Mouse (Mus musculus) limb, embryonic 14.5 days (tissue): ENCODE data around the gene Map7d1. TPM values are rescaled to one million over a fixed set of nuclear protein-coding genes. Genes with fewer than 3 reads are reported as not detected.
A peak's percentile ranks its signal among the peaks of the same experiment; 100 is the strongest.

Experiments used
- ATAC-seq: fragments of 200-750 bp; cut with Nextera tagmentation; 2 replicates; pipeline ENCODE4 v1.8.0; 2017; ENCODE audit warnings: low read depth, moderate number of reproducible peaks, moderate TSS enrichment; ENCODE audit not compliant: low FRiP score
- DNase-seq: peaks from one replicate; pipeline ENCODE4 v3.0.0-alpha.2; 2015; ENCODE audit warnings: low spot score
- H3K27ac ChIP-seq: fragments of 300-500 bp; sonication (generic); replicated peaks from 2 replicates; pipeline ENCODE4 v1.5.1; 2014; ENCODE audit warnings: low read depth, mild to moderate bottlenecking, low read length, moderate library complexity, mixed read lengths
- H3K27me3 ChIP-seq: fragments of 300-500 bp; sonication (generic); 2 replicates; pipeline ENCODE4 v1.6.1; 2014; ENCODE audit warnings: low read length, mixed read lengths; ENCODE audit not compliant: control insufficient read depth, insufficient read depth
- H3K36me3 ChIP-seq: fragments of 300-500 bp; sonication (generic); 2 replicates; pipeline ENCODE4 v1.6.1; 2014; ENCODE audit warnings: mild to moderate bottlenecking, low read length, moderate library complexity, mixed read lengths; ENCODE audit not compliant: control insufficient read depth, insufficient read depth
- H3K4me1 ChIP-seq: fragments of 300-500 bp; sonication (generic); 2 replicates; pipeline ENCODE4 v1.6.1; 2014; ENCODE audit warnings: antibody characterized with exemption, low read length, mixed read lengths; ENCODE audit not compliant: control insufficient read depth, insufficient read depth
- H3K4me2 ChIP-seq: fragments of 300-500 bp; sonication (generic); replicated peaks from 2 replicates; pipeline ENCODE4 v1.6.1; 2014; ENCODE audit warnings: low read depth, mild to moderate bottlenecking, low read length, moderate library complexity; ENCODE audit not compliant: severe bottlenecking
- H3K4me3 ChIP-seq: fragments of 300-500 bp; sonication (generic); replicated peaks from 2 replicates; pipeline ENCODE4 v1.5.1; 2014; ENCODE audit warnings: low read length
- H3K9ac ChIP-seq: fragments of 300-500 bp; sonication (generic); 2 replicates; pipeline ENCODE4 v1.6.1; 2014; ENCODE audit warnings: mild to moderate bottlenecking, low read depth, low read length, moderate library complexity; ENCODE audit not compliant: severe bottlenecking
- H3K9me3 ChIP-seq: fragments of 300-500 bp; sonication (generic); 2 replicates; pipeline ENCODE4 v1.6.1; 2016; ENCODE audit warnings: low read length; ENCODE audit not compliant: control insufficient read depth
- POLR2A ChIP-seq: fragments of 200-500 bp; IDR thresholded peaks from 2 replicates; pipeline ENCODE4 v1.8.0; 2012; ENCODE audit warnings: inconsistent platforms, mild to moderate bottlenecking, moderate library complexity, borderline replicate concordance; ENCODE audit not compliant: insufficient read depth, insufficient read length; ENCODE audit errors: extremely low read depth
- WGBS: fragments of 180-500 bp; shearing (Covaris S2); extraction: QIAGEN DNeasy Blood & Tissue Kit; methylation state at CpG from one replicate; pipeline ENCODE4 v1.1.7; 2014; 5-methylcytosine and 5-hydroxymethylcytosine counted together
- polyA plus RNA-seq, 2 experiments: library from polyadenylated mRNA; depleted of rRNA in 1 of 2; stranded (reverse) in 1 of 2; unstranded in 1 of 2; fragments of >200 nt; fragmentation: Nextera tagmentation in 1 of 2; extraction: Ambion mirVana in 1 of 2; gene quantifications; 2 replicates each; pipeline versions ENCODE4 v1.2.1 to v1.2.3; 2012 to 2014

Map7d1 gene
- polyA plus RNA-seq, 2 experiments, result 58.3 to 113 TPM

GRCm38 (mm10) chr4:126251655-126252254, 4.4 kb downstream of the Map7d1 start:
- no peaks in the 10 kb centered on the region for H3K27me3 ChIP-seq
- H3K27ac ChIP-seq, result 0 out of 2 replicates have a peak overlapping the region, but pooled peaks have one; percentile 28
- DNase-seq (no peak), ATAC-seq (no peak)
- peaks cover 34% of the 10 kb centered on the region for H3K4me1 ChIP-seq
- WGBS, result 62% methylated on average over 11 of the region's 11 CpGs
- no peak for TF ChIP-seq POLR2A
- no peak overlapping the region; the same call in 1 of the 2 replicates for H3K9ac ChIP-seq
- no peak overlapping the region for H3K4me3 ChIP-seq
- H3K9me3 ChIP-seq, result no peaks in the 10 kb centered on the region
- H3K36me3 ChIP-seq, result peaks cover 31% of the 10 kb centered on the region
- H3K4me2 ChIP-seq, result no peak overlapping the region; the same call in 1 of the 2 replicates

GRCm38 (mm10) chr4:126250659-126251058, 5.5 kb downstream of the Map7d1 start:
- no peak overlapping the region for H3K9ac ChIP-seq
- DNase-seq (no peak), ATAC-seq (no peak)
- TF ChIP-seq POLR2A, result no peak
- no peak overlapping the region for H3K27ac ChIP-seq
- no peak overlapping the region for H3K4me2 ChIP-seq
- no peak overlapping the region for H3K4me3 ChIP-seq
- WGBS, result 47% methylated on average over 4 of the region's 4 CpGs
- no peaks in the 10 kb centered on the region for H3K27me3 ChIP-seq
- H3K36me3 ChIP-seq, result peaks cover 37% of the 10 kb centered on the region
- H3K4me1 ChIP-seq, result peaks cover 34% of the 10 kb centered on the region
- H3K9me3 ChIP-seq, result no peaks in the 10 kb centered on the region

- WGBS, result 33% methylated on average over 11 of the region's 11 CpGs
- H3K27ac ChIP-seq, result no peak overlapping the region
- peaks cover 19% of the 10 kb centered on the region for H3K4me1 ChIP-seq
- no peaks in the 10 kb centered on the region for H3K27me3 ChIP-seq
- H3K4me2 ChIP-seq, result no peak overlapping the region
- H3K9ac ChIP-seq, result no peak overlapping the region
- no peaks in the 10 kb centered on the region for H3K9me3 ChIP-seq
- DNase-seq (no peak), ATAC-seq (no peak)
- no peak for TF ChIP-seq POLR2A
- H3K36me3 ChIP-seq, result peaks cover 44% of the 10 kb centered on the region
- no peak overlapping the region for H3K4me3 ChIP-seq
These were observed 7.8 kb downstream of the Map7d1 start for GRCm38 (mm10) chr4:126248261-126248868.

GRCm38 (mm10) chr4:126246202-126246889, 9.8 kb downstream of the Map7d1 start:
- H3K36me3 ChIP-seq, result peaks cover 50% of the 10 kb centered on the region
- no peak overlapping the region for H3K4me2 ChIP-seq
- WGBS, result 75% methylated on average over 13 of the region's 13 CpGs
- H3K4me1 ChIP-seq, result peaks cover 5% of the 10 kb centered on the region; the same call in 1 of the 2 replicates
- no peak overlapping the region for H3K9ac ChIP-seq
- H3K4me3 ChIP-seq, result no peak overlapping the region
- TF ChIP-seq POLR2A, result no peak
- no peaks in the 10 kb centered on the region for H3K27me3 ChIP-seq
- DNase-seq (no peak), ATAC-seq (no peak)
- H3K27ac ChIP-seq, result no peak overlapping the region
- no peaks in the 10 kb centered on the region for H3K9me3 ChIP-seq

- ATAC-seq (no peak), DNase-seq (no peak)
- Histone ChIP-seq H3K4me3 (no peak overlapping the region), H3K9ac (no peak overlapping the region), H3K4me1 (no peaks in the 10 kb centered on the region), H3K36me3 (peaks cover 65% of the 10 kb centered on the region), H3K4me2 (no peak overlapping the region), H3K27ac (no peak overlapping the region), H3K27me3 (no peaks in the 10 kb centered on the region), H3K9me3 (no peaks in the 10 kb centered on the region)
- 85% methylated on average over 6 of the region's 6 CpGs for WGBS
- no peak for TF ChIP-seq POLR2A
These were observed 13.6 kb downstream of the Map7d1 start for GRCm38 (mm10) chr4:126242510-126242909.
